Mouse (Mus musculus) kidney, adult 9 months (tissue): ENCODE measurements around the gene Epb41.

Experiments used
- DNase-seq: peaks from one replicate; pipeline ENCODE4 v3.0.0; 2022

The Epb41 gene

GRCm38 (mm10) chr4:132074933-132075769 lies at the start of gene Epb41:
TSS of gene Epb41 (minus strand) at chr4:132075321.
- DNase-seq, result peak; percentile 100

GRCm38 (mm10) chr4:132123166-132123565 lies 48.0 kb upstream of the Epb41 start:
- DNase-seq, result no peak

GRCm38 (mm10) chr4:132121674-132122073 lies 46.6 kb upstream of the Epb41 start:
- no peak for DNase-seq

GRCm38 (mm10) chr4:132119566-132119965 lies 44.4 kb upstream of the Epb41 start:
- no peak for DNase-seq

GRCm38 (mm10) chr4:132116315-132116714 lies 41.2 kb upstream of the Epb41 start:
- no peak for DNase-seq

GRCm38 (mm10) chr4:132113411-132114095 lies 38.4 kb upstream of the Epb41 start:
- DNase-seq, result no peak

GRCm38 (mm10) chr4:132111227-132111626 lies 36.1 kb upstream of the Epb41 start:
- DNase-seq, result no peak

GRCm38 (mm10) chr4:132108221-132108620 lies 33.1 kb upstream of the Epb41 start:
- DNase-seq, result no peak

GRCm38 (mm10) chr4:132101152-132101551 lies 26.0 kb upstream of the Epb41 start:
- peak; percentile 38 for DNase-seq

- DNase-seq, result no peak
Observed at GRCm38 (mm10) chr4:132099548-132099947, 24.4 kb upstream of the Epb41 start.

- DNase-seq, result no peak
Observed at GRCm38 (mm10) chr4:132095043-132095442, 19.9 kb upstream of the Epb41 start.

GRCm38 (mm10) chr4:132093928-132094327 lies 18.8 kb upstream of the Epb41 start:
- DNase-seq, result no peak

- DNase-seq, result no peak
Observed at GRCm38 (mm10) chr4:132093136-132093535, 18.0 kb upstream of the Epb41 start.

- peak; percentile 65 for DNase-seq
Observed at GRCm38 (mm10) chr4:132088921-132089320, 13.8 kb upstream of the Epb41 start.

- DNase-seq, result no peak
Observed at GRCm38 (mm10) chr4:132085114-132085513, 10.0 kb upstream of the Epb41 start.

- no peak for DNase-seq
Observed at GRCm38 (mm10) chr4:132080492-132080983, 5.4 kb upstream of the Epb41 start.

- DNase-seq, result peak; percentile 84
Observed at GRCm38 (mm10) chr4:132079555-132080275, 4.6 kb upstream of the Epb41 start.

- DNase-seq, result peak; percentile 47
Observed at GRCm38 (mm10) chr4:132078296-132078714, 3.2 kb upstream of the Epb41 start.

GRCm38 (mm10) chr4:132077445-132077844 lies 2.3 kb upstream of the Epb41 start:
- DNase-seq, result no peak

GRCm38 (mm10) chr4:132076480-132077405 lies 1.6 kb upstream of the Epb41 start:
- peak; percentile 64 for DNase-seq

- peak; percentile 43 for DNase-seq
Observed at GRCm38 (mm10) chr4:132075796-132076195, 675 bp upstream of the Epb41 start.
